Mouse (Mus musculus): ENCODE measurements around the gene Slco3a1. TPM values are rescaled to one million over a fixed set of nuclear protein-coding genes. Genes with fewer than 3 reads are reported as not detected.

The Slco3a1 gene
- total RNA-seq, 1 experiment, result 9.0 TPM

GRCm38 (mm10) chr7:74357027-74357426 is 197.6 kb downstream of the Slco3a1 start:
- no peak overlapping the region for H3K9ac ChIP-seq (ENCODE audit: insufficient read depth, low read depth, low read length, poor library complexity, severe bottlenecking)
- TF ChIP-seq ZNF384 (IDR thresholded peaks at IDR 0.05; ENCODE audit: low read depth, low read length), result no peak
- TF ChIP-seq MAFK (IDR thresholded peaks at IDR 0.05; ENCODE audit: insufficient read depth, low read depth, low read length), result no peak
- no peak for TF ChIP-seq ZC3H11A (IDR thresholded peaks at IDR 0.05; ENCODE audit: borderline replicate concordance, low read depth, low read length)
- no peak for TF ChIP-seq HCFC1 (IDR thresholded peaks at IDR 0.05; ENCODE audit: borderline replicate concordance, insufficient read depth, low read length)
- TF ChIP-seq CHD2 (IDR thresholded peaks at IDR 0.05; ENCODE audit: low read depth, low read length), result no peak
- H3K27ac ChIP-seq (ENCODE audit: insufficient read depth, low read depth, low read length, poor library complexity, severe bottlenecking), result no peak overlapping the region
- H3K9me3 ChIP-seq (ENCODE audit: control insufficient read depth, insufficient read depth, low read depth, low read length), result no peaks in the 10 kb centered on the region
- DNase-seq (ENCODE audit: low read depth, low spot score), result no peak
- in situ Hi-C loops (cut with MboI; ENCODE audit: low sequenced_read_pairs in 2 of 2, unreplicated experiment in 2 of 2), result loop anchor here (5.0 to 25.0 kb wide), 5 partner anchors 320 to 755 kb away; no protein-coding TSS in a partner anchor
- no peaks in the 10 kb centered on the region for H3K4me1 ChIP-seq (ENCODE audit: control insufficient read depth in 2 of 2, insufficient read depth in 2 of 2, low read length in 2 of 2, poor library complexity in 1 of 2)
- no peak overlapping the region for H3K4me3 ChIP-seq (ENCODE audit: insufficient read depth in 1 of 2, low read depth in 1 of 2, low read length in 2 of 2, poor library complexity in 1 of 2, severe bottlenecking in 1 of 2)
- H3K36me3 ChIP-seq (ENCODE audit: control insufficient read depth, insufficient read depth, low read length, poor library complexity, severe bottlenecking), result no peaks in the 10 kb centered on the region

GRCm38 (mm10) chr7:74354527-74355256 is 199.9 kb downstream of the Slco3a1 start:
- TF ChIP-seq MAFK (IDR thresholded peaks at IDR 0.05; ENCODE audit: insufficient read depth, low read depth, low read length), result no peak
- peak; percentile 56; the same call in 1 of the 2 replicates for TF ChIP-seq ZC3H11A (IDR thresholded peaks at IDR 0.05; ENCODE audit: borderline replicate concordance, low read depth, low read length)
- DNase-seq (ENCODE audit: low read depth, low spot score), result peak; percentile 62
- Histone ChIP-seq H3K4me1 (ENCODE audit: control insufficient read depth in 2 of 2, insufficient read depth in 2 of 2, low read length in 2 of 2, poor library complexity in 1 of 2) (no peaks in the 10 kb centered on the region), H3K9ac (ENCODE audit: insufficient read depth, low read depth, low read length, poor library complexity, severe bottlenecking) (no peak overlapping the region), H3K27ac (ENCODE audit: insufficient read depth, low read depth, low read length, poor library complexity, severe bottlenecking) (no peak overlapping the region), H3K36me3 (ENCODE audit: control insufficient read depth, insufficient read depth, low read length, poor library complexity, severe bottlenecking) (no peaks in the 10 kb centered on the region), H3K4me3 (ENCODE audit: insufficient read depth in 1 of 2, low read depth in 1 of 2, low read length in 2 of 2, poor library complexity in 1 of 2, severe bottlenecking in 1 of 2) (no peak overlapping the region), H3K9me3 (ENCODE audit: control insufficient read depth, insufficient read depth, low read depth, low read length) (no peaks in the 10 kb centered on the region)
- in situ Hi-C loops (cut with MboI; ENCODE audit: low sequenced_read_pairs in 2 of 2, unreplicated experiment in 2 of 2), result loop anchor here (5.0 to 25.0 kb wide), 5 partner anchors 317 to 758 kb away; no protein-coding TSS in a partner anchor

- Histone ChIP-seq H3K4me3 (ENCODE audit: insufficient read depth in 1 of 2, low read depth in 1 of 2, low read length in 2 of 2, poor library complexity in 1 of 2, severe bottlenecking in 1 of 2) (no peak overlapping the region), H3K9me3 (ENCODE audit: control insufficient read depth, insufficient read depth, low read depth, low read length) (no peaks in the 10 kb centered on the region), H3K27ac (ENCODE audit: insufficient read depth, low read depth, low read length, poor library complexity, severe bottlenecking) (no peak overlapping the region), H3K4me1 (ENCODE audit: control insufficient read depth in 2 of 2, insufficient read depth in 2 of 2, low read length in 2 of 2, poor library complexity in 1 of 2) (no peaks in the 10 kb centered on the region), H3K9ac (ENCODE audit: insufficient read depth, low read depth, low read length, poor library complexity, severe bottlenecking) (no peak overlapping the region), H3K36me3 (ENCODE audit: control insufficient read depth, insufficient read depth, low read length, poor library complexity, severe bottlenecking) (no peaks in the 10 kb centered on the region)
- no peak for TF ChIP-seq MAFK (IDR thresholded peaks at IDR 0.05; ENCODE audit: insufficient read depth, low read depth, low read length)
- no peak for TF ChIP-seq ZNF384 (IDR thresholded peaks at IDR 0.05; ENCODE audit: low read depth, low read length)
- TF ChIP-seq HCFC1 (IDR thresholded peaks at IDR 0.05; ENCODE audit: borderline replicate concordance, insufficient read depth, low read length), result no peak
- no peak for TF ChIP-seq CHD2 (IDR thresholded peaks at IDR 0.05; ENCODE audit: low read depth, low read length)
- TF ChIP-seq ZC3H11A (IDR thresholded peaks at IDR 0.05; ENCODE audit: borderline replicate concordance, low read depth, low read length), result no peak
- no peak for DNase-seq (ENCODE audit: low read depth, low spot score)
- in situ Hi-C loops (cut with MboI; ENCODE audit: low sequenced_read_pairs in 2 of 2, unreplicated experiment in 2 of 2), result loop anchor here in 1 of 2 experiments (25.0 kb wide), 3 partner anchors 317 to 758 kb away; no protein-coding TSS in a partner anchor
Measured at GRCm38 (mm10) chr7:74353707-74354468, 200.7 kb downstream of the Slco3a1 start.

GRCm38 (mm10) chr7:74353240-74353639 is 201.3 kb downstream of the Slco3a1 start:
- Histone ChIP-seq H3K9me3 (ENCODE audit: control insufficient read depth, insufficient read depth, low read depth, low read length) (no peaks in the 10 kb centered on the region), H3K4me3 (ENCODE audit: insufficient read depth in 1 of 2, low read depth in 1 of 2, low read length in 2 of 2, poor library complexity in 1 of 2, severe bottlenecking in 1 of 2) (no peak overlapping the region), H3K27ac (ENCODE audit: insufficient read depth, low read depth, low read length, poor library complexity, severe bottlenecking) (no peak overlapping the region), H3K36me3 (ENCODE audit: control insufficient read depth, insufficient read depth, low read length, poor library complexity, severe bottlenecking) (no peaks in the 10 kb centered on the region), H3K4me1 (ENCODE audit: control insufficient read depth in 2 of 2, insufficient read depth in 2 of 2, low read length in 2 of 2, poor library complexity in 1 of 2) (no peaks in the 10 kb centered on the region), H3K9ac (ENCODE audit: insufficient read depth, low read depth, low read length, poor library complexity, severe bottlenecking) (no peak overlapping the region)
- in situ Hi-C loops (cut with MboI; ENCODE audit: low sequenced_read_pairs in 2 of 2, unreplicated experiment in 2 of 2), result loop anchor here in 1 of 2 experiments (25.0 kb wide), 3 partner anchors 316 to 759 kb away; no protein-coding TSS in a partner anchor
- DNase-seq (ENCODE audit: low read depth, low spot score), result no peak
- TF ChIP-seq MAFK (IDR thresholded peaks at IDR 0.05; ENCODE audit: insufficient read depth, low read depth, low read length), result no peak
- no peak for TF ChIP-seq ZC3H11A (IDR thresholded peaks at IDR 0.05; ENCODE audit: borderline replicate concordance, low read depth, low read length)
- no peak for TF ChIP-seq CHD2 (IDR thresholded peaks at IDR 0.05; ENCODE audit: low read depth, low read length)
- no peak for TF ChIP-seq ZNF384 (IDR thresholded peaks at IDR 0.05; ENCODE audit: low read depth, low read length)
- TF ChIP-seq HCFC1 (IDR thresholded peaks at IDR 0.05; ENCODE audit: borderline replicate concordance, insufficient read depth, low read length), result no peak
